Mouse (Mus musculus) midbrain, embryonic 16.5 days (tissue): ENCODE measurements around the gene Lrrc4c. TPM values are rescaled to one million over a fixed set of nuclear protein-coding genes. Genes with fewer than 3 reads are reported as not detected.

Experiments
- ATAC-seq: fragments of 200-750 bp; cut with Nextera tagmentation; 2 replicates; pipeline ENCODE4 v1.8.0; 2017; ENCODE audit warnings: moderate TSS enrichment
- H3K27ac ChIP-seq: fragments of 300-500 bp; sonication (generic); 2 replicates; pipeline ENCODE4 v1.5.1; 2014; ENCODE audit warnings: mild to moderate bottlenecking, low read length, mixed read lengths
- H3K27me3 ChIP-seq: fragments of 300-500 bp; sonication (generic); 2 replicates; pipeline ENCODE4 v1.6.1; 2014; ENCODE audit warnings: low read depth, low read length, mixed read lengths; ENCODE audit not compliant: control insufficient read depth, insufficient read depth
- H3K36me3 ChIP-seq: fragments of 300-500 bp; sonication (generic); 2 replicates; pipeline ENCODE4 v1.6.1; 2014; ENCODE audit warnings: mild to moderate bottlenecking, low read length, moderate library complexity, mixed read lengths; ENCODE audit not compliant: control insufficient read depth, insufficient read depth
- H3K4me1 ChIP-seq: fragments of 300-500 bp; sonication (generic); 2 replicates; pipeline ENCODE4 v1.6.1; 2014; ENCODE audit warnings: mild to moderate bottlenecking, low read length, mixed read lengths; ENCODE audit not compliant: control insufficient read depth, insufficient read depth
- H3K4me2 ChIP-seq: fragments of 300-500 bp; sonication (generic); 2 replicates; pipeline ENCODE4 v1.6.1; 2014; ENCODE audit warnings: mild to moderate bottlenecking, low read length, mixed read lengths
- H3K4me3 ChIP-seq: fragments of 300-500 bp; sonication (generic); 2 replicates; pipeline ENCODE4 v1.5.1; 2014; ENCODE audit warnings: low read depth, mild to moderate bottlenecking, low read length, moderate library complexity, mixed read lengths
- H3K9ac ChIP-seq: fragments of 300-500 bp; sonication (generic); 2 replicates; pipeline ENCODE4 v1.6.1; 2014; ENCODE audit warnings: low read depth, low read length, mixed read lengths
- H3K9me3 ChIP-seq: fragments of 300-500 bp; sonication (generic); replicated peaks from 2 replicates; pipeline ENCODE4 v1.6.1; 2014; ENCODE audit warnings: mild to moderate bottlenecking, low read length, mixed read lengths; ENCODE audit not compliant: control insufficient read depth, poor library complexity, severe bottlenecking
- WGBS: fragments of 180-500 bp; shearing (Covaris S2); extraction: QIAGEN DNeasy Blood & Tissue Kit; methylation state at CpG from one replicate; pipeline ENCODE4 v1.1.7; 2014; 5-methylcytosine and 5-hydroxymethylcytosine counted together
- polyA plus RNA-seq: library from polyadenylated mRNA; unstranded; fragments of >200 nt; fragmentation: Nextera tagmentation; extraction: Ambion mirVana; gene quantifications from 2 replicates; pipeline ENCODE4 v1.2.1, GENCODE M21; 2015

The Lrrc4c gene
- polyA plus RNA-seq, 1 experiment from 2014 or later, result 43.3 TPM

GRCm38 (mm10) chr2:97524256-97524922 lies 1206.4 kb downstream of the Lrrc4c start:
- no peak overlapping the region for H3K4me2 ChIP-seq
- ATAC-seq, result no peak
- no peaks in the 10 kb centered on the region for H3K9me3 ChIP-seq
- H3K27me3 ChIP-seq, result no peaks in the 10 kb centered on the region
- no peak overlapping the region for H3K4me3 ChIP-seq
- no peaks in the 10 kb centered on the region for H3K36me3 ChIP-seq
- H3K27ac ChIP-seq, result no peak overlapping the region
- WGBS, result 18% methylated on average over 2 of the region's 2 CpGs
- no peak overlapping the region for H3K9ac ChIP-seq
- no peaks in the 10 kb centered on the region for H3K4me1 ChIP-seq

DNA sequence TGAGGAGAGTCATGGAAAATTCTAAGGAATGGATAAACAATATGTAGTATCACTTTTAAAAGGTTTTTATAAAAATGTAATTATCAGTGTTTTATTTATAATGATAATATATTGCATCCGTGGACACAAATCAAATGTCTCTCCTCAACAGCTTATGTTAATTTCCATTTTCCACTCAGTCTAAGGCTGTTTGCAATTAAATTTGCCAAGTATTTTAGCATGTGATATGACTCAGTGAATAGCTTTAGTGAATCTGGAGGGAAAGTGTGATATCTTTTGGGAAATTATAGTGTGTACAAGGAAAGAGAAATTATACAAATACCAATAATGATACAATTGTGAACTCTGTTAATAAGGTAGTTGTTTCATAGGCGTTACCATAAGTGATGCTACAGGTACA lies 1207.1 kb downstream of the Lrrc4c start:
- ATAC-seq, result no peak
- WGBS, result 79% methylated on average over 2 of the region's 2 CpGs

GRCm38 (mm10) chr2:97530622-97531021 lies 1212.7 kb downstream of the Lrrc4c start:
- no peaks in the 10 kb centered on the region for H3K36me3 ChIP-seq
- no peaks in the 10 kb centered on the region for H3K4me1 ChIP-seq
- H3K9ac ChIP-seq, result no peak overlapping the region
- no peaks in the 10 kb centered on the region for H3K27me3 ChIP-seq
- no peak overlapping the region for H3K4me3 ChIP-seq
- no peak for ATAC-seq
- WGBS, result 82% methylated on average over 4 of the region's 4 CpGs
- no peaks in the 10 kb centered on the region for H3K9me3 ChIP-seq
- H3K4me2 ChIP-seq, result no peak overlapping the region
- H3K27ac ChIP-seq, result no peak overlapping the region

More for the DNA sequence above, 1207.1 kb downstream of the Lrrc4c start:
- H3K27me3 ChIP-seq, result no peaks in the 10 kb centered on the region
- no peaks in the 10 kb centered on the region for H3K36me3 ChIP-seq
- no peak overlapping the region for H3K4me3 ChIP-seq
- no peak overlapping the region for H3K9ac ChIP-seq
- H3K4me1 ChIP-seq, result no peaks in the 10 kb centered on the region
- H3K4me2 ChIP-seq, result no peak overlapping the region
- no peaks in the 10 kb centered on the region for H3K9me3 ChIP-seq
- H3K27ac ChIP-seq, result no peak overlapping the region

GRCm38 (mm10) chr2:97543691-97544672 lies 1226.0 kb downstream of the Lrrc4c start:
- Histone ChIP-seq H3K4me2 (no peak overlapping the region), H3K9me3 (no peaks in the 10 kb centered on the region), H3K27ac (peak overlapping the region; percentile 39; the same call in 1 of the 2 replicates), H3K4me1 (peaks cover 10% of the 10 kb centered on the region; the same call in 1 of the 2 replicates), H3K9ac (no peak overlapping the region), H3K27me3 (no peaks in the 10 kb centered on the region), H3K36me3 (no peaks in the 10 kb centered on the region), H3K4me3 (no peak overlapping the region)
- whole genome bisulfite sequencing, result 59% methylated on average over 10 of the region's 10 CpGs
- peak; percentile 78 for ATAC-seq

- no peak overlapping the region for H3K4me3 ChIP-seq
- H3K27me3 ChIP-seq, result no peaks in the 10 kb centered on the region
- H3K36me3 ChIP-seq, result no peaks in the 10 kb centered on the region
- H3K27ac ChIP-seq, result no peak overlapping the region
- no peak overlapping the region for H3K9ac ChIP-seq
- H3K9me3 ChIP-seq, result no peaks in the 10 kb centered on the region
- ATAC-seq, result no peak
- H3K4me1 ChIP-seq, result peaks cover 10% of the 10 kb centered on the region; the same call in 1 of the 2 replicates
- H3K4me2 ChIP-seq, result no peak overlapping the region
These were observed 1226.7 kb downstream of the Lrrc4c start for GRCm38 (mm10) chr2:97544673-97545071.

- no peaks in the 10 kb centered on the region for H3K9me3 ChIP-seq
- H3K27ac ChIP-seq, result no peak overlapping the region
- H3K4me3 ChIP-seq, result no peak overlapping the region
- no peaks in the 10 kb centered on the region for H3K27me3 ChIP-seq
- peaks cover 10% of the 10 kb centered on the region; the same call in 1 of the 2 replicates for H3K4me1 ChIP-seq
- no peak overlapping the region for H3K4me2 ChIP-seq
- ATAC-seq, result no peak
- 85% methylated on average over 1 of the region's 1 CpGs for WGBS
- H3K9ac ChIP-seq, result no peak overlapping the region
- H3K36me3 ChIP-seq, result no peaks in the 10 kb centered on the region
These were observed 1228.0 kb downstream of the Lrrc4c start for GRCm38 (mm10) chr2:97545946-97546345.

DNA sequence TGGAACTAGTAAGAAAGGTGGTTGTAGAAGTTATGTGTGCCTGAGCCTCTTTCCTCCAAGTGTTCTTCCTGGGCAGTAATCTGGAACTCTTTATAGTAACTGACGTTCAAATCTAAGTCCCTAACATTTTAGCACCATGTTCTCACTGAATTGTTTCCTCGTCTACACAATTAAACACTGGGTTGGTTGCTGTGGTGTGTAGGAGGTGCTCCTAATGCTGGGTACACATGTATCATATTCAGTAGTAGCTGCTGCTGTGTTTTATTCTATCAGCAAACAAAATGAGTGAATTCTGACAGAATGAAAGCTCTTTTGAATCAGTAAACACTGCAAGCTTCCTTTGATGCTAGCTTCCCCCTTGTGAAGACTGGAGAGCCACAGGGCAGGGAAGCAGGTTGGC lies 1246.5 kb downstream of the Lrrc4c start:
- no peaks in the 10 kb centered on the region for H3K9me3 ChIP-seq
- H3K9ac ChIP-seq, result no peak overlapping the region
- no peak overlapping the region for H3K4me2 ChIP-seq
- WGBS, result 52% methylated on average over 2 of the region's 2 CpGs
- no peak for ATAC-seq
- peaks cover 15% of the 10 kb centered on the region for H3K4me1 ChIP-seq
- no peaks in the 10 kb centered on the region for H3K27me3 ChIP-seq
- no peak overlapping the region for H3K4me3 ChIP-seq
- H3K27ac ChIP-seq, result no peak overlapping the region
- H3K36me3 ChIP-seq, result no peaks in the 10 kb centered on the region

- Histone ChIP-seq H3K4me1 (peaks cover 15% of the 10 kb centered on the region), H3K4me3 (no peak overlapping the region), H3K9ac (no peak overlapping the region), H3K27me3 (no peaks in the 10 kb centered on the region), H3K4me2 (no peak overlapping the region), H3K27ac (no peak overlapping the region), H3K36me3 (no peaks in the 10 kb centered on the region), H3K9me3 (no peaks in the 10 kb centered on the region)
- no peak for ATAC-seq
- 89% methylated on average over 2 of the region's 2 CpGs for WGBS
These were observed 1251.0 kb downstream of the Lrrc4c start for GRCm38 (mm10) chr2:97568954-97569353.

GRCm38 (mm10) chr2:97574921-97575320 lies 1257.0 kb downstream of the Lrrc4c start:
- Histone ChIP-seq H3K27ac (no peak overlapping the region), H3K9ac (no peak overlapping the region), H3K27me3 (no peaks in the 10 kb centered on the region), H3K4me1 (no peaks in the 10 kb centered on the region), H3K9me3 (no peaks in the 10 kb centered on the region), H3K4me3 (no peak overlapping the region), H3K4me2 (no peak overlapping the region), H3K36me3 (no peaks in the 10 kb centered on the region)
- no peak for ATAC-seq
